Mouse (Mus musculus): ENCODE measurements around the gene Gm28539.
"Not testable (repeated sequence)": the region's sequence is repeated elsewhere in the genome, so short reads cannot be mapped to it uniquely, and the experiment has no call there.

The Gm28539 gene

GRCm38 (mm10) chr16:18955070-18955469 is 118.7 kb downstream of the Gm28539 start:
- DNase-seq (ENCODE audit: inconsistent ontology term): no peak

- DNase-seq (ENCODE audit: inconsistent ontology term): no peak
Measured at GRCm38 (mm10) chr16:18963486-18963885, 127.1 kb downstream of the Gm28539 start.

- no peak for DNase-seq (ENCODE audit: inconsistent ontology term)
Measured at GRCm38 (mm10) chr16:18969420-18970128, 133.2 kb downstream of the Gm28539 start.

- DNase-seq (ENCODE audit: inconsistent ontology term): no peak
Measured at GRCm38 (mm10) chr16:18970837-18971236, 134.5 kb downstream of the Gm28539 start.

GRCm38 (mm10) chr16:18975665-18976064 is 139.3 kb downstream of the Gm28539 start:
- not testable (repeated sequence) for DNase-seq (ENCODE audit: inconsistent ontology term)

- no peak for DNase-seq (ENCODE audit: inconsistent ontology term)
Measured at GRCm38 (mm10) chr16:18976315-18976714, 139.9 kb downstream of the Gm28539 start.

- no peak for DNase-seq (ENCODE audit: inconsistent ontology term)
Measured at GRCm38 (mm10) chr16:18986381-18986780, 150.0 kb downstream of the Gm28539 start.

- no peak for DNase-seq (ENCODE audit: inconsistent ontology term)
Measured at GRCm38 (mm10) chr16:18986860-18987259, 150.5 kb downstream of the Gm28539 start.

GRCm38 (mm10) chr16:19002610-19003389 is 166.4 kb downstream of the Gm28539 start:
- DNase-seq (ENCODE audit: inconsistent ontology term): not testable (repeated sequence)

GRCm38 (mm10) chr16:19003757-19004156 is 167.4 kb downstream of the Gm28539 start:
- no peak for DNase-seq (ENCODE audit: inconsistent ontology term)

GRCm38 (mm10) chr16:19005298-19005697 is 168.9 kb downstream of the Gm28539 start:
- DNase-seq (ENCODE audit: inconsistent ontology term): no peak

Data from Muller cell, postnatal 12 days (primary cell).